Mouse (Mus musculus) cerebellum, postnatal 25 days (tissue): ENCODE measurements around the gene Ptbp3.

Experiments used
- DNase-seq, 2 experiments: peaks; one replicate each; pipeline ENCODE4 v3.0.0; 2021; ENCODE audit warnings: mixed read lengths in 2 of 2

The Ptbp3 gene

DNA sequence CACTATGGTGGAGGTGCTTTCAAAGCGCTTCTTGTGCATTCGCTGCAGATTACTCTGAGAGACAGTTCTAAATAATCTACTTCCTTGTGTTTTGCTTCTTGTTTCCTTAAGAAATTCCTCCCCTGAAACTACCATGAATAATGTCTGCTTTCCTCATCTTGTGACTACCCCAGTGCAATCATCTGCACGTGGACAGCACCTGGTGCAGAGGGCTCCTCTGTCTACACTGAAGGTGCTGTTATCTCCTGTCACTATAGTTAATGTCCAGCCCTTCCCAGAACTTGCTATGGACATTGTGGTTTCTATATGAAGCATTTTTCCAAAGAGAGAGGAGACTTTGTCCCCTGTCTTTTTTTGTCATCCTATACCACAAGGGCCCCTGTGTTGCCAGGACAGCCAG is 4.4 kb upstream of the Ptbp3 start:
- no peak for DNase-seq

DNA sequence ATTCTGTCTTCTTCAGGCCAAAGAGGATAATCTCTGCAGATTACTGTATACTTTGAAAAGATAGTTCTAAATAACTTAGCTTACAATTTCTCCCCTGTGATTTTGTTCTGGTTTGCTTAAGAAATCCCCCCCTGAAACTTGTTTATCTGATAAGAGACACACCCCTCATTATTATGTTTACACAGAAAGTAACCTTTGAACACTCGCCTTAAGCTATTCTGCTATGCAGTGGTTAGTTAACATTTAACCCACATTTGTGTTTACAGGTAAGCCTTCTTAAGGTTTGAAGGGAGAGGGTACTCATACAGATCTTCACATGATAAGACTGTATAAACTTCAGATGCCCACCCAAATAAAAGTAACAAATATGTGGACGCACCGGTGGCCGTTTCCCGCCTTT is 3.7 kb upstream of the Ptbp3 start:
- DNase-seq: no peak

DNA sequence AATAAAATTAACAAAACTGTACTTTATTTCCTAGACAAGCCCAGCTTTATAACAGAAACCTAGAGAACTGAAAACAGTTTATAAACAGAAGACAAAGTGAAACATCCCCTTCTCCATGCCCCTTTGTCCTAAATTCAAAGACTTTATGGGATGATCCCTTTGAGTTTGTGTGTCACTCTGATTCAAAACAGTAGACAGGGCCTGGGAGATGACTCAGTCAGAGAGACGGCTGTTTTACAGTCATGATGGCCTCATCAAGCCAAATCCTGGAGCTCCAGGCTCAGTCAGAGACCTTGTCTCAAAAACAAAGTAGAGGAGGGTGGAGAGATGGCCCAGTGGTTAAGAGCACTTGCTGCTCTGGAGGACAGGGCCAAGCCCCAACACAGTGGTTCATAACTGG is 2.7 kb upstream of the Ptbp3 start:
- DNase-seq: no peak

DNA sequence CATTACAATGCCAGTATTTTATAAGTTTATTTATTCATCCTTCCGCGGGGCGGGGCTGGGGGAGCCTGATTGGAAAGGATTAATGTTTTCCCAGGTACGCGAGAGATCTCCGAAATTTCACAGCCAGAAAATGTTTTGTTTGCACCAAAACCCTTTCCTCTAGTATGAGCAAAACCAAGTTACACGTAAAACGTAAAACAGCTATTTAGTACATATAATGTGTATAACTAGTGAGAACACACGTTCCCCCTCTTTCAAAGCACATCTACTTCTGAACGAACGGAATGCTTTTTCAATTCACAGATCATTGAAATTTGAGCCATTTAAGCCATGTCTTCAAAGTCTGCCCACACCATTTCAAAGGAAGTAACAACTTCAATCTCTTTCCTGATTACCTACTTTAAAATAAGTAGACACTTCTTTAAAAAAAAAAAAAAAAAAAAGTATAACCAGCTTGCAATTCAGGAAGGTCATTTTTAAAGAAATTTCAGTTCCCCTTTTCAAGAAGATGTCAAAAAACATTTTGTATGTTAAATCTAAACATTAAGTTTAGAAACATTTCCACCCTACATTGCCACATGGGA is 905 bp upstream of the Ptbp3 start:
- DNase-seq: no peak

DNA sequence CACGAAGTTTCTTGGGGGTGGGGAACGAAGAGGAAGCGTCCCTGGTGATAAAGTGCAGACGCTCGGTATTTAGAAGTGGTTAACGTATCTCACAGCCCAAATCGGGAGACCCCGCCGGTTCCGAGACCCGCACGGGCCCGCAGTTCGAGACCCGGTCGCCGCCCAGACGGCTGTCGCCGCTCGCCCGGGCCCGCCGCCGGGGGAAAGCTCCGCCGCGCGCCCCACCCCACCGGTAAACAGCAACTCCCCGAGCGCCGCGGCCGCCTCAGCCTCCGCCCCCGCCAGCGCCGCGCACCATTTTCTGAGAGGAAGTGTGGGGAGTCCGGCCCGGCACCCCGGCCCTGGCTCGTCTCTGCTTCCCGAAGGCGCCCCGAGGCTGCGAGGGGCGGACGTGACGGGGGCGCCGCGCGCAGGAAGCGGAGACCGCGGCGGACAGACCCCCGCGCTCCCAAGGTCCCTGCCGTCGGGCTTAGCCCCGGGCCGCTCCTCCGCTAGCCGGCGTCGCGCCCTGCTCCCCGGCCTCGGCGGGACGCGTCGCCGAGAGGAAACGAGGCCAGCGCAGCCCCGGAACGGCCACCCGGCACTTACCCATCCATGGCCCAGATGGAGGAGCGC is 497 bp downstream of the Ptbp3 start:
- DNase-seq: peak; percentile 66 to 75

DNA sequence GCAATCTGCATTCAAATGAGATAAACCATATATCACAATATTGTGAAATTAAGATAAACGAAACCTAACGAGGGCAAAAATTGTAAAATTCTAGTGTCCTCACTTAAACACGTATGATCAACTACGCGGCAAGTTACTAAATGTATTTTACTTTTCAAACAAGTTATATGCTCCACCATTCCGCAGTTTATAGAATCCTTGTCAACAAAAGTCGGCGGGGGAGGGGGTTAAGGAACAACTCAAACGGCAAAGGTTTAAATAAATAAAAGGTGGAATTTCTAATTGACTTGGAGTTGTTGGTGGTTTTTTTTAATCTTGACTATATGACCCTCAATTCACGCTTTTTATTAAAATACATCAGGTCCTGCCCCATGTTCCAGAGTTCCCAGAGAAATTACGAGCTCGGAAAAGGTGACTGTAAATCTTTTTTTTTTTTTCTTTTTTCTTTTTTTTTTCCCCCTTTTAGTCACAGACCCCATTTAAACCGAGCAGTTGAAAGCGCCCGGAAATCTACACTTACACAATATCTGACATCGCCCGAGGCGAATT is 1.1 kb downstream of the Ptbp3 start:
- DNase-seq: no peak

DNA sequence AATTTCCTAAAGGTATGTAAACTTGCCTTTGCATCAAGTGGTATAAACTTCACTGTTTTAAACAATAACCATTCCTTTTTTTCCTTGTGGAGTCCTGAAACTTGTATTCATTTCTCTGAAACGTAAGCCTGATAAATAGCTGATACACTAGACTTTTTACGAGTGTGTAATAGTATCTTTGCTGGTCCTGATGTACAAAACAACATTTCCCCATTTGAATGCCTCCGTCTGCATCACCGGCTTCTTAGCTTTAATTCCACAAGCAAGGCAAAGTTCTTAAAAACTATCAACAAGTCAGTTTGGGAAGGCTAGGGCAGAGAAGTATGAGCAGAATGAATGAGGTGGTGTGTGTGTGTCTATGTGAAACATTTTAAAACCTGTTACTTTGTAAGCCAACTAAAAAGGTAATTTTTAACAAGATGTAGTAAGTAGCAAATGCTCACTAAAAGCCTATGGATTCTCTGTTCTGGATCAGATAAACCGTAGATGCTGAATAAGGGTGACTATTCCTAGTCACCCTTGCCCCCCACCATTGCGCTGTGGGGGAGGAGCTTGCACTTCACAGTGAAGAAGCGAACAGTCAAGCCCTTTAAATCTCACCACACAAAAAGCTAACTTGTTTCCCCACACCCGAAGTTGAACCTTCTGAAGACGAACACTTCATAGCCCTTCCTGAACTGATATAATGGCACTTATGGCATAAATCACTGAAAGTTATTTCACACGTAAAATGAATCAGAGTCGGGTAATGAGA is 1.9 kb downstream of the Ptbp3 start:
- peak in 1 of 2 experiments; percentile 14 for DNase-seq

DNA sequence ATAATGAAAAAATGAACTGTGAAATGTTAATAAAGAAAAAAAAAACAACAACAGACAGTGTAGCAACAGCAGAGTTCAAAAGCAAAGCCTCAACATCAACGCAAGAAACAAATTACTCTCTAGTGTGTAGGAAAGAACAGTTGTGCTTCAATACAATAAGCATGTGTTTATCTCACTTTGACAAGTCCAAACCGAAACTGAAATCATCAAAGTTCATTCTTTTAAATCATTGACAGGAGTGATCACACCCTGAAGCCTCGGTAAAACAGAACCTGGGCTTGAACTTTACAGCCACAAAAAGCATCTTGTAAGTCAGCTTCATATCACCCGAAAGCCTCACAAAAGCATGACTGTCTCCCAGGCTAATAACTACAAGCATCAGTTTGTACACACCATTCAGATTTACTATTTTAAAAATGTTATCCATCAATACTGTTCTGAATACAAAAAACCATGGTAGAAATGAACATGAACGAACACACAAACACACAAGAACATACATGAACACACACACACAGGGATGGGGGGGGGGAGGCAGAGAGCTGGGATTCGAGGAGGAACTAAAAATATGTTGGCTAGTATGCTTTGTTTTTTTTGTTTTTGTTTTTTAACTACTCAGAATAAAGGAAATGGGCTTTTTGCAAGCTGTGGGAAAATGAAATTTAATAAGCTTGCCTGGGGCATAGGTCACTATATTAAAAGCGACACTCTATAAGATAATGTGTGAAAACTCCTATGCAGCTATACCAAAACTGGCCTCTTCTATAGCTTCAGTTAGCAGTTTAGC is 2.7 kb downstream of the Ptbp3 start:
- no peak for DNase-seq

DNA sequence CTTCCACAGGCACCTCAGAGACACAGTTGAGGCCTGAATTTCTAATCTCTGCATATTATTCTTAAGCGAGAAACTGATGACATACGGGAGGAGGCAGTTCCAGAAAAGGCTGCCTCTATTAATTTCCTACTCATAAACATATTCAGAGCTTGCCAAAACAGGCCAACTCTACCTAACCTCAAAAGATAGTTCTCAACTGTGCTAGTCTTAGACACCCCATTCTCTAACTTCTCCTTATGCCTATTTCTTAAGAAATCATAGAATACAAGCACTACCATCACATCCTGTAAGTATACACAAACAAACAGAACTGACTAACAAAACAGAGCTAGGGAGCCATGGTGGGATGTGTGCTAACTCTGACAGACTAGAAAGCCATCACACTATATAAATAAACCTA is 4.5 kb downstream of the Ptbp3 start:
- DNase-seq: no peak

DNA sequence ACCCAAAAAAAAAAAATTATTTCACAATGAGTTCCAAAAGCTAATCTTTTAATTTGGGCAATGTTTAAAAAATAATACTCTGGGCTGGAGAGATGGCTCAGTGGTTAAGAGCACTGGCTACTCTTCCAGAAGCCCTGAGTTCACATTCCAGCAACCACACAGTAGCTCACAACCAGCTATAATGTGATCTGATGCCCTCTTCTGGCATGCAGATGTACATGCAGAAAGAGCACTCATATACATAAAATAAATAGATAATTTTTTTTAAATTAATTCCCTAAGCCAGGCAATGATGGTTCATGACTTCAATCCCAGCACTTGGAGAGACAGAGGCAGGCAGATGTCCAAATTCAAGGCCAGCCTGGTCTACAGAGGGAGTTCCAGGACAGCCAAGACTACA is 6.2 kb downstream of the Ptbp3 start:
- DNase-seq: no peak

DNA sequence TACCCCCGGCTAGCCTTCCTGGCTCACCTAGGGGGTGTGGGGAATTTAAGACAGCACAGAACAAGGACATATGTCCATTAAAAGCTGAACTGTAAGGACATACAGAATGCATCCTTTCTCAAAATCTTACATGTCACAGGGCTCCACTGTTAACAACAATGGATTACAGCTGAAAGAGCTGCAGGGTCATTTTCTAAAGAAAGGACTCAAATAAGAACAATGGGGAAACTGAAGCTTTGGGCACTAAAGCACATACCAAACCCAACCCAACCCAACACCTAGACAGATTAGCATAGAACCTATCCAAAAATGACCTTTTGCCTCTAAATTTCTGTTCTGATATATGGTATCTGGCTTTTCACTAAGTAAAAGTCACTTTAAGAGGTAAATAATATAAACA is 12.9 kb downstream of the Ptbp3 start:
- no peak for DNase-seq

DNA sequence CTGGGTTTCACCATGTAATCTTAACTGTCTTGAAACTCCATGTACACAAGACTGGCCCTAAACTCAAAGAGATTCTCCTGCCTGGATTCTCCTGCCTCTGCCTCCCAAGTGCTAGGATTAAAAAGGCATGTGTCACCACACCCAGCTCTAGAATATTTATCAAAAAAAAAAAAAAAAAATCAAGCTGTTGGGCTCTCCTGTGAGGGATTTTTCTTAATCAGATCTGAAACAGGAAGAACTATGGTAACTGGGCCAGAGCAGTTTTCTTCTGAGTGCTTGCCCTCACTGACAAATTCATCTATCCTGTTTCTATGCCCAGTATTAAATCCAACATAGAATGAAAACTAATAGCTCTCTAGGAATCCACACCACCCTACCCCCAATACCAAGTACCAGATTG is 13.5 kb downstream of the Ptbp3 start:
- DNase-seq: no peak

DNA sequence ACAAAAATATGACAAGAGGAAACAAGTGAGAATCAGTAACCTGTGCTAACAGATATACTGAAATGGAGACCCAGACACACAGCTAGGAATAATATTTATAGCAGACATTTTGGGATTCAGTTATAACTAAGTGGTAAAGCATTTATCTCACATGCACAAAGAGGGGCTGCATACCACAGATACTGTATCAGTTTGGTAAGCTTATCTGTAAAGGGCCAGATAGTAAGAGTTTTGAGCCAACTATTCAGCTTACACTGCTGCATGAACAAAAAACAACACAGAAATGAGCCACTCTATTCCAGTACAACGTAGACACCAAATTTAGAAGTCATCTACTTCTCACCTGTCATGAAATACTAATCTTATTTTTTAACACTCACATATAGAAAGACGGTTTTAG is 15.9 kb downstream of the Ptbp3 start:
- no peak for DNase-seq

DNA sequence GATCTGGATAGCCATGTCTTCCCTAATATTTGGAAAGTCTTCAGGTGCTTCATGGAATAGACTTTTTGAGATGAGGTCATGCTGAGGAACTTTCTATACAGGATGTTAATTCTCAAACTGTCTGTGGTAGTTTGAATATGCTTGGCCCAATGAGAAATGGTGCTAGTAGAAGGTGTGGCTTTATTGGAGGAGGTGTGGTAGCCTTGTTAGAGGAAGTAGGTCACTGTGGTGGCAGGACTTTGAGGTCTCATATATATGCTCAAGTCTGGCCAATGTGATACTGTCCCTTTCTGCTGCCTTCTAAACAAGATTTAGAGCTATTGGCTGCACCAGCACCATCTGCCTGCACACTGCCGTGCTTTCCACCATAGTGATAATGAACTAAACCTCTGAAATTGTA is 18.0 kb downstream of the Ptbp3 start:
- DNase-seq: no peak

DNA sequence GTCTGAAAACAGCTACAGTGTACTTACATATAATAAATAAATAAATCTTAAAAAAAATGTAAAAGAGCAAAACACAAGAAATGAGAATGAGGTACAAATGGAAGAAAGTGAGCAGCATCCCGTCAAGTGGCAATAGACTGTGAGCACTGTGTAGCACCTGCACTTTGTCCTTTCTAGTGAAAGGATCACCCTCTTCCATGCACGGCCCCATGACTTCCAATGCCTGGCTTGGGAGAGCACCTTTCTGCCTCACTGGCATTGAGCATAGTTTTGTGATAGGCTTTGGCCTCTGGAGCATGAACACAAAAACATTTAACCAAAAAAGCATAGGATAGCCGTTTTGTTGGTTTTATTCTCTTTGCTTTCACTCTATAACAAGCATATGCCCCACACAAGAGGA is 21.7 kb downstream of the Ptbp3 start:
- no peak for DNase-seq

DNA sequence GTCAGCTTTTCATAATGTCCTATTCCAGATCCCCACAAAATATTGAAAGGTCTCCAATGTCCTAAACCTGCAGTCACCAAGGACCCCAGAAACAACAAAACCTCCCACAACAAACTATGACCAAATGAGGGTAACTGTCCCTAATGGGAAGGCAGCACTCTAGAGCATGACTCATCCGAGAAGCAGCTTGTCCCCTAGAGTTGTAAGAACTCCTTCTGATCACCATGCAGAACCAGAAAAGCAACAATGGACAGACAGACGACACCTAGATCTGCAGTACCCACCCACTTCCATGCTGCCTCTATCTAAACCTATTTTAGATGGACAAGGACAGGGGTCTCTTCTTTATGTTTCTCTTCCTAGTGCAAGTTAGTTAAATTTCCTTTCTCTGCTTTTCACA is 22.4 kb downstream of the Ptbp3 start:
- DNase-seq: no peak

DNA sequence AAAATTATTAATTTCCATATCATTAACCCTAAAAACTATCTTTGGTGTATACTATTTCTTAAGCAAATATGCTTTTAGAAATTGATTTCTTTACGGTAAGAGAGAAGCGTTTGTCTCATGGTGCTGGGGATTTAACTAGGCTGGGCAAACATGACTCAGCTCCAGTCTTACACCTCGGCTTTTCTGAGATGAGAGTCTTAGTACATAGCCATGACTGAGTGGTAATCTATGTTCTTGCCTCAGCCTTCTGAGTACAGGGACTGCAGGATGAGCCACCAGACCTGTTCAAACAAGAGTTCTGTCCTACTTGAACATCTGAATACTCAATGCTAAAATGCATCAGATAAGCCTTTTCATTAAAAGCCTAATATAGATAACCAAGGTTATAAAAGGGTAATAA is 24.3 kb downstream of the Ptbp3 start:
- no peak for DNase-seq

DNA sequence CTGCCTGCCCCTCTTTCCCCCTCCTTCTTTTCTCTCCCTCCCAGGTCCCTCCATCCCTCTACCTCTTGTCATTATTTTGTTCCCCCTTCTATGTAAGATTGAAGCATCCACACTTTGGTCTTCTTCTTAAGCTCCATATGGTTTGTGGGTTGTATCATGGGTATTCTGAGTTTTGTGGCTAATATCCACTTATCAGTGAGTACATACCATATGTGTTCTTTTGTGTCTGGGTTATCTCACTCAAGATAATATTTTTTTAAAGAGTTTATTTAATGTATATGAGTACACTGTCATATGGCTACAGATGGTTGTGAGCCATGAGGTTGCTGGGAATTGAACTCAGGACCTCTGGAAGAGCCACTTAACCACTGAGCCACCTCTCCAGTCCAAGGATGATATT is 38.8 kb downstream of the Ptbp3 start:
- no peak for DNase-seq

DNA sequence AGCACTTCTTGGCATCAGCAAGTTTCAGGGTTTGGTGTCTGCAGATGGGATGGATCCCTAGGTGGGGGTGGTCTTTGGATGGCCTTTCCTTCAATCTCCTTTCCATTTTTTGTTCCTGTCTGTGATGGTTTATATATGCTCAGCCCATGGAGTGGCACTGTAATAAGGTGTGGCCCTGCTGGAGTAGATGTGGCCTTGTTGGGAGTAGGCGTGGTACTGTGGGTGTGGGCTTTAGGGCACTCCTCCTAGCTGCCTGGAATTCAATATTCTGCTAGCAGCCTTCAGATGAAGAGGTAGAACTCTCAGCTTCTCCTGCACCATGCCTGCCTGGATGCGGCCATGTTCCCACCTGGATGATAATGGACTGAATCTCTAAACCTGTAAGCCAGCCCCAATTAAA is 39.6 kb downstream of the Ptbp3 start:
- DNase-seq: no peak

DNA sequence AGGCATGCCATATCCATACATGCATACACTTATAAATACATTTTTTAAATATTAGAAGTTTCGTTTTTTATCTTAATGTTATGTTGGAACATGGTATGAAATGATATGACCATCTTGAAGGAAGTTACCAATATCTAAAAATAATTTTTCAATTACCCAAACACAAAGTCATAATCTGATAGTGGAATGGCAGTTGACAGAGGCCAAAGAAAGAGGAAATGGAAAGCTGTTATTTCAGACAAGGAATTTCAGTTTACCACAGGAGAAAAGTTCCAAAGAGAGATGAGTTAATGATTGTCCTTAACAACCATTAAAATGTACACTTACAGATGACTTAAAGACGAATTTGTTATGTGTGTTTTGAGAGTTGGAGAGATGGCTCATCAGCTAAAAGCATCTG is 41.4 kb downstream of the Ptbp3 start:
- no peak for DNase-seq

DNA sequence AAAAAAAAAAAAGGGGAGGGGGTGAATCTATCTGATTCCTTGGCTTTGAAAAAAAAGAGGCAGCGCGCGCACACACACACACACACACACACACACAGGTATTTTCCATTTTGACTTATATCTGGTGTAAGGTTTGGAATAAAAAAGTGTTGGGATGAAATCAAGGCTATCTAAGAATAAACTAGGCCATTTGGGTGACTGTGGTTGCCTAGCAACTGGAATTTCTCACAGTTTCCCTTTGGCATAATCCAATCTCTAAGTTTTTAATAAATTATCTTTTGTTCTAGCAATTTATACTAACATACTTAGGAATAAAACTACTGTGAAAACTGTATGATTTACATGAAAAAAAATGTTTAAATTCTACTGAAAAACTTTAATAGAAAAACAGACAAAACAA is 42.5 kb downstream of the Ptbp3 start:
- DNase-seq: no peak

DNA sequence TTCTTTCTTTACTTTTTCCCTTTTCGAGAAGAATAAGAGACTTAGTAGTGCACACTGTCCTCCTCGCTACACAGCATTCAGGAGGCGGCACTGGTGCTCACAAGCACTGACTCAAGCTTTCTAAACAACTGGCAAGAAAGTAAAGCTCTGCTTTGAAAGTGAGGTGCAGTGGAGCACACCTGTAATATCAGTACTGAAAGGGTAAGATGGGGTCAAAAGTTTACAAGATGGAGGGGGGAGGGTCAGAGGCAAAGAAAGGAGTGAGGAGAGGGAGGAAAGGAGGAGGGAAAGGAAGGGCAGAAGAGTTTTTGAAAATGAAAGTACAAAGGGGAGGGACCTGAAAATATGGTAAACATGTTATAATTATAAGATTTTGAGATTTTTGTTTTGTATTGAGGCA is 43.7 kb downstream of the Ptbp3 start:
- DNase-seq: no peak

DNA sequence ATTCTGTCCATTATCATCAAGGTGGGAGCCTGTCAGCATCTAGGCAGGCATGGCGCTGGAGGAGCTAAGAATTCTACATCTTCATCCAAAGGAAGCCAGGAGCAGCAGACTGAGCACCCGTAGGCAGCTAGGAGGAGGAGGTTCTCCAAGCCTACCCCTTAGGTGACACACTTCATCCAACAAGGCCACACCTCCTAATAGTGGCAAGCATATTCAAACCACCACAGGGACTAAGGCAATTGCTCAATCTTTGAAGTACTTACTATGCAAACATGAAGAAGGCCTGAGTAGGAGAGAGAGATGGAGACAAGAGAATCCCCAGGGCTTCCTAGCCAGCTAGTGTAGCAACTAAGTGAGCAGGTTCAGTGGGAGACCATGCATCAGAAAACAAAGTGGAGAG is 58.1 kb downstream of the Ptbp3 start:
- no peak for DNase-seq

DNA sequence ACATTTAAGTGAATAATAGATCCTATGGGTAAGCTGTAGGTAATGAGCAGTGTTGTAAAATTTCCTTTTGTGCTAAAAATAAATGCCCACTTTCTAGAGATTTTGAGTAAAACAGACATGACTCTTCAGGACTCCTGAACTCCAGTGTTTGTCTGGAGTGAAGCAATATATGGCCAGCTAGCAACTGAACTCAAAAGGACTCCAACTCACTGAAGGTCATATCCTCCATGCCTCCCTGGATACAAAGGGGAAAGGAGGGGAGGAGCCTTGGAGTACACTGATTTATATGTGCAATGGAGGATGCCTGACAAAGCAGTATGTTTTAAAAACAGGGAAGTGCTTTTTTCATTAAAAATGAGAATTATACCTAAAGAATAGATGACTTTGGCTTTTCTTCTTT is 77.9 kb downstream of the Ptbp3 start:
- DNase-seq: no peak
